18 mouse cellular contexts compared by ENCODE assay signal in genomic region chr2:33176516-33176915, GRCm38 (mm10). TPM values are rescaled to one million over a fixed set of nuclear protein-coding genes. Genes with fewer than 3 reads are reported as not detected.
A peak's percentile ranks its signal among the peaks of the same experiment; 100 is the strongest.
DNase-seq lines count a peak whose midpoint lies in the region; ATAC-seq and TF ChIP-seq lines count a peak whose summit lies in the region.
"Had no signal": no experiment of that assay in that cellular context is flagged by ENCODE, and none has a peak within 500 bp of the region (broad histone marks: within the 10 kb centered on the region; RNA-seq: fewer than 3 reads in every experiment).

No protein-coding gene starts in this region.

- H3K4me3 ChIP-seq in heart, adult 2 months, result no peak overlapping the region
- no peak overlapping the region for H3K4me3 ChIP-seq in macrophage (ENCODE audit: inconsistent target)
- no peak overlapping the region for H3K4me3 ChIP-seq in intestine, embryonic 16.5 days (ENCODE audit: low read length)
- H3K4me3 ChIP-seq: lung, embryonic 15.5 days; neural tube, embryonic 15.5 days; stomach, embryonic 15.5 days had no signal

- no peaks in the 10 kb centered on the region for H3K27me3 ChIP-seq in heart, adult 2 months (ENCODE audit: control insufficient read depth, insufficient read depth, low read length)
- no peaks in the 10 kb centered on the region for H3K27me3 ChIP-seq in intestine, embryonic 16.5 days (replicated peaks; ENCODE audit: control insufficient read depth, insufficient read depth, low read length)
- H3K27me3 ChIP-seq: lung, embryonic 15.5 days; neural tube, embryonic 15.5 days; stomach, embryonic 15.5 days had no signal

- no peak overlapping the region; the same call in 1 of the 2 replicates for H3K27ac ChIP-seq in heart, adult 2 months
- H3K27ac ChIP-seq in macrophage, result peak overlapping the region; percentile 83
- no peak overlapping the region for H3K27ac ChIP-seq in intestine, embryonic 16.5 days (ENCODE audit: low read length)
- H3K27ac ChIP-seq: lung, embryonic 15.5 days; neural tube, embryonic 15.5 days had no signal

- no peaks in the 10 kb centered on the region for H3K9me3 ChIP-seq in intestine, embryonic 16.5 days (ENCODE audit: control insufficient read depth, low read length)
- H3K9me3 ChIP-seq: lung, embryonic 15.5 days; neural tube, embryonic 15.5 days; stomach, embryonic 15.5 days had no signal

- no peaks in the 10 kb centered on the region for H3K79me2 ChIP-seq in heart, adult 2 months (replicated peaks; ENCODE audit: control insufficient read depth, insufficient read depth, low read length)
- no peaks in the 10 kb centered on the region for H3K79me2 ChIP-seq in macrophage (ENCODE audit: inconsistent target)

- H3K9ac ChIP-seq in heart, adult 2 months (ENCODE audit: low read depth, low read length), result no peak overlapping the region
- no peak overlapping the region for H3K9ac ChIP-seq in intestine, embryonic 16.5 days (ENCODE audit: low read depth, low read length)
- H3K9ac ChIP-seq: lung, embryonic 15.5 days; neural tube, embryonic 15.5 days; stomach, embryonic 15.5 days had no signal

- TF ChIP-seq EP300 in heart, adult 2 months (IDR thresholded peaks at IDR 0.05; ENCODE audit: insufficient read depth, low read depth, low read length), result no peak

- WGBS in heart, adult 2 months, result 42% methylated on average over 7 of the region's 7 CpGs
- 0% methylated on average over 7 of the region's 7 CpGs for WGBS in macrophage (ENCODE audit: missing documents)
- 66% methylated on average over 7 of the region's 7 CpGs for whole genome bisulfite sequencing in intestine, embryonic 16.5 days

- no peak overlapping the region for H3K4me2 ChIP-seq in intestine, embryonic 16.5 days (ENCODE audit: low read depth, low read length)
- H3K4me2 ChIP-seq: lung, embryonic 15.5 days; midbrain, embryonic 11.5 days; neural tube, embryonic 15.5 days; stomach, embryonic 15.5 days had no signal

- ATAC-seq in intestine, embryonic 16.5 days, result no peak
- ATAC-seq: forebrain, embryonic 14.5 days had no signal

- peak; percentile 25 for DNase-seq in heart, postnatal 4 days
- no peak for DNase-seq in heart, adult 2 months
- DNase-seq in 416B (ENCODE audit: low read depth), result peak; percentile 93
- peak; percentile 81 for DNase-seq in Muller cell, postnatal 12 days (ENCODE audit: inconsistent ontology term)
- no peak for DNase-seq in adrenal gland, postnatal 14 days
- DNase-seq in kidney, adult 11 months, result no peak
- DNase-seq: cerebellum, postnatal 25 days; heart, postnatal 14 days; kidney, adult 18-20 months; kidney, postnatal 4 days; right cerebral cortex, postnatal 25 days had no signal

- no peak for TF ChIP-seq POLR2A in heart, adult 2 months (IDR thresholded peaks at IDR 0.05; ENCODE audit: insufficient read depth, low read depth, low read length)

- TF ChIP-seq CTCF in heart, adult 2 months (IDR thresholded peaks at IDR 0.05), result no peak

- H3K36me3 ChIP-seq in heart, adult 2 months (ENCODE audit: control insufficient read depth, insufficient read depth, low read length), result no peaks in the 10 kb centered on the region
- H3K36me3 ChIP-seq in macrophage (ENCODE audit: inconsistent target), result no peaks in the 10 kb centered on the region
- no peaks in the 10 kb centered on the region for H3K36me3 ChIP-seq in intestine, embryonic 16.5 days (ENCODE audit: control insufficient read depth, insufficient read depth, low read length)
- H3K36me3 ChIP-seq: lung, embryonic 15.5 days; stomach, embryonic 15.5 days had no signal

- intact Hi-C loops in heart, adult 2 months (cut with DNase I), result no loop called here

- H3K4me1 ChIP-seq in heart, adult 2 months (ENCODE audit: control insufficient read depth, insufficient read depth, low read length), result peaks cover 16% of the 10 kb centered on the region
- peaks cover 33% of the 10 kb centered on the region for H3K4me1 ChIP-seq in intestine, embryonic 16.5 days (ENCODE audit: control insufficient read depth, insufficient read depth, low read length)

RNA-seq across cellular contexts. Expression of gene Angptl2, which starts 39.4 kb away (rescaled TPM):
- total RNA-seq in heart, postnatal 4 days (2021), result 100 to 1,000 TPM; 108 to 126 TPM
- 10 to 100 TPM; 45.3 to 46.2 TPM for total RNA-seq in heart, adult 2 months (2021)
- polyA plus RNA-seq in heart, adult 2 months (2012; rRNA removed), result 91.4 and 128 TPM in 2 replicates
- total RNA-seq in macrophage (2018; cell fraction: chromatin; rRNA removed), result 10 to 100 TPM in 6 of 26 experiments, 1 to 10 TPM in 14, under 1 TPM in 5, not detected in 1; 0.49 to 44.1 (median 3.7) TPM
- total RNA-seq in macrophage (2018; cell fraction: cytosol; rRNA removed), result 10 to 100 TPM in 13 of 26 experiments, 1 to 10 TPM in 13; 1.9 to 36.8 (median 12.2) TPM
- total RNA-seq in macrophage (2018; cell fraction: nucleus; rRNA removed), result 10 to 100 TPM in 12 of 26 experiments, 1 to 10 TPM in 14; 2.5 to 46.6 (median 8.3) TPM
- 12.4 to 25.8 TPM (median 25.7 TPM) in 3 replicates for polyA plus RNA-seq in macrophage (2018)
- total RNA-seq in adrenal gland, postnatal 14 days (2021), result 35.6 and 36.8 TPM in 2 replicates
- polyA plus RNA-seq in intestine, embryonic 16.5 days (2015; fragmentation: Nextera tagmentation; extraction: Ambion mirVana), result 41.6 and 42.9 TPM in 2 replicates

RNA-seq across cellular contexts. Expression of gene Garnl3, which starts 45.1 kb away (rescaled TPM):
- 10 to 100 TPM in 1 of 2 experiments, 1 to 10 TPM in 1; 9.7 to 11.6 TPM for total RNA-seq in heart, postnatal 4 days (2021)
- 1 to 10 TPM; 3.6 to 3.8 TPM for total RNA-seq in heart, adult 2 months (2021)
- polyA plus RNA-seq in heart, adult 2 months (2012; rRNA removed), result 1.9 and 2.3 TPM in 2 replicates
- 10 to 100 TPM in 1 of 26 experiments, 1 to 10 TPM in 24, under 1 TPM in 1; 0.21 to 10.6 (median 4.6) TPM for total RNA-seq in macrophage (2018; cell fraction: chromatin; rRNA removed)
- 1 to 10 TPM in 3 of 26 experiments, under 1 TPM in 23; 0.24 to 1.2 (median 0.54) TPM for total RNA-seq in macrophage (2018; cell fraction: cytosol; rRNA removed)
- 1 to 10 TPM in 20 of 26 experiments, under 1 TPM in 6; 0.53 to 6.9 (median 1.9) TPM for total RNA-seq in macrophage (2018; cell fraction: nucleus; rRNA removed)
- 0.25 to 0.49 TPM (median 0.47 TPM) in 3 replicates for polyA plus RNA-seq in macrophage (2018)
- total RNA-seq in adrenal gland, postnatal 14 days (2021), result 15.1 and 20.9 TPM in 2 replicates
- polyA plus RNA-seq in intestine, embryonic 16.5 days (2015; fragmentation: Nextera tagmentation; extraction: Ambion mirVana), result 8.7 and 10.2 TPM in 2 replicates

Comparison
In these comparisons a context has a peak if more than half of its experiments do, and no peak if none do; other contexts are left out.
1. DNase-seq: peak in heart, postnatal 4 days (single experiment), 416B (single experiment) and Muller cell, postnatal 12 days (single experiment); none in heart, adult 2 months (0 of 2), adrenal gland, postnatal 14 days (single experiment) and kidney, adult 11 months (single experiment).